Mouse (Mus musculus) heart, embryonic 15.5 days (tissue): ENCODE measurements around the gene Slc9a8. TPM values are rescaled to one million over a fixed set of nuclear protein-coding genes. Genes with fewer than 3 reads are reported as not detected.
A peak's percentile ranks its signal among the peaks of the same experiment; 100 is the strongest.

Experiments used
- ATAC-seq: fragments of 200-750 bp; cut with Nextera tagmentation; replicated peaks from 2 replicates; pipeline ENCODE4 v1.8.0; 2017; ENCODE audit warnings: low read depth, moderate TSS enrichment; ENCODE audit not compliant: insufficient number of reproducible peaks, insufficient read depth, low FRiP score
- H3K27ac ChIP-seq: fragments of 300-500 bp; sonication (generic); 2 replicates; pipeline ENCODE4 v1.5.1; 2015; ENCODE audit warnings: mild to moderate bottlenecking, inconsistent platforms
- H3K27me3 ChIP-seq: fragments of 300-500 bp; sonication (generic); 2 replicates; pipeline ENCODE4 v1.6.1; 2015; ENCODE audit warnings: inconsistent platforms
- H3K36me3 ChIP-seq: fragments of 300-500 bp; sonication (generic); 2 replicates; pipeline ENCODE4 v1.6.1; 2015; ENCODE audit warnings: mild to moderate bottlenecking, inconsistent platforms
- H3K4me1 ChIP-seq: fragments of 300-500 bp; sonication (generic); replicated peaks from 2 replicates; pipeline ENCODE4 v1.6.1; 2015; ENCODE audit warnings: inconsistent platforms
- H3K4me2 ChIP-seq: fragments of 300-500 bp; sonication (generic); 2 replicates; pipeline ENCODE4 v1.6.1; 2015; ENCODE audit warnings: inconsistent platforms, mild to moderate bottlenecking, moderate library complexity
- H3K4me3 ChIP-seq: fragments of 300-500 bp; sonication (generic); 2 replicates; pipeline ENCODE4 v1.5.1; 2015; ENCODE audit warnings: mild to moderate bottlenecking, inconsistent platforms
- H3K9ac ChIP-seq: fragments of 300-500 bp; sonication (generic); 2 replicates; pipeline ENCODE4 v1.6.1; 2015; ENCODE audit warnings: mild to moderate bottlenecking, inconsistent platforms
- H3K9me3 ChIP-seq: fragments of 300-500 bp; sonication (generic); replicated peaks from 2 replicates; pipeline ENCODE4 v1.6.1; 2016; ENCODE audit warnings: inconsistent platforms
- WGBS: fragments of 180-500 bp; shearing (Covaris S2); methylation state at CpG from one replicate; pipeline ENCODE4 v1.1.7; 2015; ENCODE audit warnings: mixed read lengths; 5-methylcytosine and 5-hydroxymethylcytosine counted together
- polyA plus RNA-seq: library from polyadenylated mRNA; unstranded; fragments of >200 nt; fragmentation: Nextera tagmentation; extraction: Ambion mirVana; gene quantifications from 2 replicates; pipeline ENCODE4 v1.2.1, GENCODE M21; 2015

Slc9a8 gene
- polyA plus RNA-seq, 1 experiment from 2014 or later = 14.9 TPM

DNA sequence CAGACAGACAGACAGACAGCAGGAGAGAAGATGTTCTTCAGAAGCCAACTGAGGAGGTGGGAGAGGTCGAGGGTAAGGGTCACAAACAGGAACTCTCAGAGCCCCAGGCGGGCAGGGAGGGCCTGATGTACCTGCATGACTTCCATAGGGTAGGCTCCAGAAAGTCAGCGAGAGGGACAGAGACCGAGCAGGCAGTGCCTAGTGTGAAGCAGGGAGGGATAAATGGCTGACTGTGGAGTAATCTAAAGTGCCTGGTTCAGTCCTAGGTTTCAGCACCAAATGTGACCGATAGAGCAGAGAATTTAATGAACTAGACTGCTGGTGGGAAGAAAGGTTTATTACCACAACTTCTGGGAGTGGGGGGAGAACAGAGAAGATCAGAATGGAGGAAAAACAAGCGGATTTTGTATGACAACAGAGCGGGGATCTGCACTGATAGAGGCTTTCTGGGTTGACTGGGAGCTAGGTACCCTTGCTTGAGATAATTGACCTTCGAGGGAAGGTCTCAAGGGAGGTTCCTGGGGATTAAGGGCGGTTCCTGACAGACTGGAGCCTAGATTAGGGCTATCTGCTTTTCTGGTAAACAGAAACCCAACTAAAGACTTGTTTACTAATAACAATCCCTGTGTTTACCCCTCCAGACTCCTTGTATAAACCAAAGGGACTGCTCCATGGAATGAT, 9.4 kb downstream of the Slc9a8 start:
- no peak overlapping the region for H3K27ac ChIP-seq
- 65% methylated on average over 9 of the region's 9 CpGs for WGBS

DNA sequence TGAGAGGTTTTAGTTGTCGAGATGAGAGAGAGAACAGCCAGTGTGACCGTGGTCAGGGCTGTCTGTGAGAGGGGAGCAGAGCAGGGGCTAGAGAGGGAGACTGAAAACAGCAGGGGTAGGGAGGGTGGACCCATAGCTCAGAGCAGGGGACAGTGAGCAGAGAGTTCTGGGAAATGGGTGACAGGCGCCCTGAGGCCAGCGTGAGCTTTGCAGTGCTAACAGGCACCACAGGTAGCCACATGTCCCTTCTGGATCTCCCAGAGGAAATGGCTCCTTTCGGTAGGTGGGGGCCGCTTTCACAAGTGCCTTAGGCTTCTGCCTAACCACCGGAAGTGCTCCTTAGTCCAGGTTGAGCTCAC, 9.9 kb downstream of the Slc9a8 start:
- H3K4me1 ChIP-seq = no peaks in the 10 kb centered on the region
- H3K27ac ChIP-seq = no peak overlapping the region
- H3K9ac ChIP-seq = no peak overlapping the region
- no peaks in the 10 kb centered on the region for H3K9me3 ChIP-seq
- no peak overlapping the region for H3K4me3 ChIP-seq
- ATAC-seq = no peak
- H3K27me3 ChIP-seq = no peaks in the 10 kb centered on the region
- WGBS = 69% methylated on average over 7 of the region's 7 CpGs
- H3K36me3 ChIP-seq = peaks cover 41% of the 10 kb centered on the region
- no peak overlapping the region for H3K4me2 ChIP-seq

More for the DNA sequence above, 9.4 kb downstream of the Slc9a8 start:
- Histone ChIP-seq H3K4me1 (no peaks in the 10 kb centered on the region), H3K9me3 (no peaks in the 10 kb centered on the region), H3K4me3 (no peak overlapping the region), H3K9ac (no peak overlapping the region), H3K4me2 (no peak overlapping the region), H3K36me3 (peaks cover 41% of the 10 kb centered on the region), H3K27me3 (no peaks in the 10 kb centered on the region)
- no peak for ATAC-seq

DNA sequence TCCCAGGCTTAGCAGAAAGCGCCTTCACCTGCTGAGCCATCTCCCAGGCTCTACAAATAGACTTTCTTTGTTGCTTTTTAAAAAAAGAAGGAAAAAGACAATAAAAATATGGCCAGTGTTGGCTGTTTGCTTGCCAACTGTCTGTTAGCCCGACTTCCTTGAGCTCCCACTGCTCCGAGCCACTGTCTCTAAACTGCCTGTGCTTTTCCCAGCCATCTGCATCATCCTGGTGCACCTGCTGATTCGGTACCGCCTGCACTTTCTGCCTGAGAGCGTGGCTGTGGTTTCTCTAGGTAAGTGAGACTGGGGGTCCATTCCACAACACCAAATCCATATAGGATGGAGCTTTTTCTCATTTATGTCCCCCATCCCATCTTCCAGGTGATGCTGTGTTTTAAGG, 13.1 kb downstream of the Slc9a8 start:
- Histone ChIP-seq H3K9ac (no peak overlapping the region), H3K4me3 (no peak overlapping the region), H3K36me3 (peaks cover 44% of the 10 kb centered on the region), H3K9me3 (no peaks in the 10 kb centered on the region), H3K4me2 (no peak overlapping the region), H3K27ac (no peak overlapping the region), H3K27me3 (no peaks in the 10 kb centered on the region), H3K4me1 (no peaks in the 10 kb centered on the region)
- no peak for ATAC-seq
- 92% methylated on average over 6 of the region's 6 CpGs for WGBS

DNA sequence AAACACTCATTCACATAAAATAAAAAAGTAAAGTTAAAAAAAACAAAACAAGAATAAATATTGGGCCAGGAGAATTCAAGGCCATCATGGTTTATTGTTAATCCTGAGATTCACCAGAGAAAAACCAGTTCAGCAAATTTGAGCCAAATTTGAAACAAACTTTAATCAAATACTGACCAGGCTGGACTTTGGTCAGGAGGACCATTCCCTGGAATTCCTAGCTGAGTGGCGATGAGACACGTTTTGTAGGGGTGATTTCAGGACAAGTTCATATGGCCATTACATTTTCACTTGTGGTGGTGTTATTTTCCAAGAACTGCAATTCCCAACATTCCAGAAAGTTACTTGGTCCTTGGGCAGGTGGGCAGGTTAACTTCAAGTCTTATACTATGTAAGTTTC, 14.1 kb downstream of the Slc9a8 start:
- no peak overlapping the region for H3K27ac ChIP-seq
- no peaks in the 10 kb centered on the region for H3K4me1 ChIP-seq
- H3K9ac ChIP-seq = no peak overlapping the region
- no peaks in the 10 kb centered on the region for H3K9me3 ChIP-seq
- no peak overlapping the region for H3K4me3 ChIP-seq
- no peaks in the 10 kb centered on the region for H3K27me3 ChIP-seq
- no peak overlapping the region for H3K4me2 ChIP-seq
- H3K36me3 ChIP-seq = peaks cover 47% of the 10 kb centered on the region
- WGBS = 94% methylated on average over 2 of the region's 2 CpGs
- no peak for ATAC-seq

DNA sequence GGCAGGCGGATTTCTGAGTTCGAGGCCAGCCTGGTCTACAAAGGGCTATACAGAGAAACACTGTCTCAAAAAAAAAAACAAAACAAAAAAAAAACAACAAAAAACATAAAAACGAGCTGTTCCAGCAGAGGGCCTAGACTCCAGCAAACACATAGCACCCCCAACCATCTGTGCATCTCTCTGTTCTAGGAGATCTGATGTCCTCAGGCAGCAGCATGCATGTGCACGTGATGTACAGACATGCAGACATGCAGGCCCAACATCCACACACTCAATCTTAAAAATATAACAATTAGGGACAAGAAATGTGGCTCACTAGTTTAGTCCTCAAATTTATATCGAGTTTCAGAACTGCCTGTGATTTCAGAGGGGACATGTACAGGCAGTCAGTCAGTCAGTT, 14.9 kb downstream of the Slc9a8 start:
- Histone ChIP-seq H3K9ac (no peak overlapping the region), H3K36me3 (peaks cover 54% of the 10 kb centered on the region), H3K27ac (no peak overlapping the region), H3K4me1 (no peaks in the 10 kb centered on the region), H3K4me2 (no peak overlapping the region), H3K4me3 (no peak overlapping the region), H3K9me3 (no peaks in the 10 kb centered on the region), H3K27me3 (no peaks in the 10 kb centered on the region)
- 90% methylated on average over 5 of the region's 5 CpGs for WGBS
- ATAC-seq = no peak

DNA sequence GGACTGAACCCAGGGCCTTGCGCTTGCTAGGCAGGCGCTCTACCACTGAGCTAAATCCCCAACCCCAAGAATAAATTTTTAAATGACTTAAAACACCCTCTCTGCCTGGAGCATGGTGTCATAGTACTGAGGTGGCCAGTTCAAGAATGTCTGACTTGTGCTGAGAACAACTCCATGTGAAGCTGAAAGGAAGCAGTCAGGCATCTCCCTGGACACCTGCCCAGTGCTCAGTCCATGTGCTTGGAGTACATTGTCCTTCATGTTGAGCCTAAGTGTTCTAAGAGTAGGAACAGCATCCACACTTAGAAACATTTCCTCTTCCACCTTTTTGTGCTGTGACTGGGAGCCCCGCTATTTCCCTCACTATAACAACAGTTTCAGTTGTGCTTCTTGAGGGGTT, 17.9 kb downstream of the Slc9a8 start:
- H3K9me3 ChIP-seq = no peaks in the 10 kb centered on the region
- H3K27me3 ChIP-seq = no peaks in the 10 kb centered on the region
- no peak overlapping the region for H3K27ac ChIP-seq
- no peak overlapping the region for H3K4me3 ChIP-seq
- H3K4me1 ChIP-seq = no peaks in the 10 kb centered on the region
- peaks cover 68% of the 10 kb centered on the region for H3K36me3 ChIP-seq
- H3K4me2 ChIP-seq = no peak overlapping the region
- 95% methylated on average over 3 of the region's 3 CpGs for WGBS
- no peak overlapping the region for H3K9ac ChIP-seq
- ATAC-seq = no peak

DNA sequence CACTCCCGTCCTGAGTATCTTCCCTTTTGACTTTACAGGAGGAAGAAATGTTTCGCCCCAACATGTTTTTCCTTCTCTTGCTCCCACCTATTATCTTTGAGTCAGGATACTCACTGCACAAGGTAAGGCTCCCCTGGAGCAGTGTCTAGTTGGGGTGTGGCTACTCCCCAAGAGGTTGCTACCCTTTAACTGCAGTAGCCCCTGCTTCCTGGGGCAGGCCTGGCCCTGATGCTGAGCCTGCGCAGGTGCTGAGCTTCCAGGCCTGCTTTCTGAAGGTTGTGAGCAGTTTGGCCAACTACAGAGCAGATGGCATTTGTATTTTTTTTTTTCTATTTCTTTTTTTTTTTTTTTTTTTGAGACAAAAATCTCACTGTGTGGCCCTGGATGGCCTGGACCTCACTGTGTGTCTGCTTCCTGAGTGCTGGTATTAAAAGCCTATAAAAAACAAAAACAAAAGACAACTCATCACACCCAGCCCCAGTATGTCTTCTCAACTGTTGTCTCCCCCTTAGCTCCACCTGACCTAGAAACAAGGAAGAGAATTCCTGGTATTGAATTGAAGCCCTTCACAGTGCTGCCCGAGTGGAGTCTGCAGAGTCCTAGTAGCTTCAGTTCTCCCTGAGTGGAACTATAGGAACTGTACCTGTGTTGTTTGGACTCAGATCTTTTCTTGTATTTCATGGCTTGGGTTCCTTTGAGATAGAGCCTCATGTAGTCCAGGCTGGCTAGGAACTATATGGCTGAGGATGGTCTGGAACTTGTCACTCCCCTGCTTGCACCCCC, 22.1 kb downstream of the Slc9a8 start:
- Histone ChIP-seq H3K9ac (no peak overlapping the region), H3K9me3 (no peaks in the 10 kb centered on the region), H3K27me3 (no peaks in the 10 kb centered on the region), H3K4me1 (peaks cover 11% of the 10 kb centered on the region), H3K27ac (no peak overlapping the region), H3K4me3 (no peak overlapping the region), H3K36me3 (peaks cover 51% of the 10 kb centered on the region), H3K4me2 (no peak overlapping the region)
- 89% methylated on average over 4 of the region's 4 CpGs for WGBS
- ATAC-seq = no peak

DNA sequence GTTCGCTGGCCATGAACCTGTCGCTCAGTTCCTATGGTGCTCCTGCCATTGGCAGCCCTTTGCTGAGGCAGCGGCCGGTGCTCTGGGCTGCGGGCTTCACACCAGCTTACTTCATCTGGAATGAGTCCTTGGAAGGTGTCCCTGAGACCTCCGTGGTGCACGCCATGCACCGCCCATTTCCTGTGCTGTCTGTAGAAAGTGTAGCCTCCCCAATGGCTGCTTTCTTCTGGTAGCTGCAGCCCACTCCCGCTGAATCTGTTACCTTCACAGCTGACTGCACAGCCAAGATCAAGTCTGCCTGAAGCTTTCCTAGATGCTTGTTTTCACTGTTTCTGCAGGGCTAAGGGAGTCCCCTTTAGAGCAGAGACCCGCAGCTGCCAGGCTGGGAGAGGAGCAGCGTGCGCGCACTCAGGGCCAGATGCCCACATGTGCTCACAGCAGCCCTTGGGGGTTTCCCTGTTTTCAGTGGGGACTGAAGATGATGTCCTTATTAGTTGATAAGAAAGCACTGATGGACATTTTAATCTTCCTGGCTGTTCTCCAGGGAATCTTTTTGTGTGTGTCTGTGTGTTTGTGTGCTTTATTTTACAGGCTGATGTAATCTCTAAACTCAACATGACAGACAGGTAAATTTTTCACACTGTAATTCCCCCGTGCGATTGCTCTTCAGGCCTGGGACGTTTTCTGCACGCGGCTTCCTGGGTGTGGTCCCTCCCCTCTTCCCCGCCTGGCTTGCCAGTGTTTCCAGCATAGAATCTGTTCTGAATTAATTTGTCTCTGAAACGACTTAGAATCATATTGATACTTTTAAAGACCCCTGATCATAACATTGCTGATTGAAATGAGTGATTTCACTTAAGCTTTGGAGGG, 24.6 kb downstream of the Slc9a8 start:
- no peak; the same call in 1 of the 2 replicates for ATAC-seq
- no peaks in the 10 kb centered on the region for H3K27me3 ChIP-seq
- H3K4me2 ChIP-seq = no peak overlapping the region
- H3K4me3 ChIP-seq = no peak overlapping the region
- peak overlapping the region; percentile 38 for H3K27ac ChIP-seq
- peaks cover 47% of the 10 kb centered on the region for H3K36me3 ChIP-seq
- H3K9ac ChIP-seq = no peak overlapping the region
- H3K4me1 ChIP-seq = peaks cover 11% of the 10 kb centered on the region
- WGBS = 65% methylated on average over 20 of the region's 20 CpGs
- no peaks in the 10 kb centered on the region for H3K9me3 ChIP-seq

DNA sequence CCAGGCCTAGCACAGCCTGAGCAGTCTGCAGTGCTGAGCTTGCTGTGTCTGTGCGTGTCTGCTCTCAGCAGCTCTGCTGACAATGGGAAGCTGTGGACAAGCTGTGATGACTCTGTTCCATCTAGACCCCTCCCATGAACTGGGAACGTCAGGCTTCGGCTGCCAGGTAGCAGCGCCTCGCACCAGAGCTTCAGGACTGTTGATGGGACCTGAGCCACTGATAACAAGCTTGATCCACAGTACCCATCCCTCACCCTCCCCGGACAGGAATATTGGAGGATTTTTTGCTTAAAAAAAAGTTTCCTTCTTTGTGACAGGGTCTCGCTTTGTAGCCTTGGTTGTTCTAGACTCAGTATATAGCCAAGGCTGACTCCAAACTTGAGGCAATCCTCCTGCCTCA, 25.7 kb downstream of the Slc9a8 start:
- Histone ChIP-seq H3K9me3 (no peaks in the 10 kb centered on the region), H3K27ac (no peak overlapping the region), H3K4me2 (no peak overlapping the region), H3K4me1 (peaks cover 11% of the 10 kb centered on the region), H3K9ac (no peak overlapping the region), H3K4me3 (no peak overlapping the region), H3K36me3 (peaks cover 48% of the 10 kb centered on the region), H3K27me3 (no peaks in the 10 kb centered on the region)
- WGBS = 88% methylated on average over 7 of the region's 7 CpGs
- ATAC-seq = no peak

DNA sequence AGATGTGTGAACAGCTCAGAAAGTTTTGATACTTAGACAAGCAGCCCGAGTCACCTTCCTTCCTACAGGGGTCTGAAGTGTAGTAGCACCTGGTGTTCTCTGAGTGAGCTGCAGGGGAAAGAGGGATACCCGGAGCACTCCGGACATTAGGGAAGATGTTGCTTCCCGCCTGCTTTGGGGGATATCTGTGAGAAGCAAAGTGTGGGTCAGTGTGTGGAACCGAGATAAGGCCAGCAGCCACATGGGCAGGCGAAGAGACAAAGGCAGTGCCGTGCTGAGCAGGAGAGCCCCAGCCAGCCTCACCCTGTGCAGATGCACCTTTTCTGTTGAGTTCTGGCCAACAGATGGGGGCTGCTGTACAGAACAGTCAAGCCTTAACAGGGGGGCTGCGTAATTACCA, 26.1 kb downstream of the Slc9a8 start:
- no peak overlapping the region for H3K27ac ChIP-seq

More for the DNA sequence above, 26.1 kb downstream of the Slc9a8 start:
- Histone ChIP-seq H3K4me1 (peaks cover 11% of the 10 kb centered on the region), H3K9me3 (no peaks in the 10 kb centered on the region), H3K4me3 (no peak overlapping the region), H3K9ac (no peak overlapping the region), H3K4me2 (no peak overlapping the region), H3K36me3 (peaks cover 48% of the 10 kb centered on the region), H3K27me3 (no peaks in the 10 kb centered on the region)
- no peak for ATAC-seq
- WGBS = 80% methylated on average over 8 of the region's 8 CpGs
